Mouse (Mus musculus): ENCODE data around the gene Stx6.

GRCm38 (mm10) chr1:155205311-155205710, 46.8 kb downstream of the Stx6 start:
- TF ChIP-seq CTCF (IDR thresholded peaks at IDR 0.05; ENCODE audit: low read depth, low read length) (no peak), POLR2A (IDR thresholded peaks at IDR 0.05; ENCODE audit: extremely low read depth, insufficient read depth, low read length) (no peak)
